Mouse (Mus musculus) gastrocnemius, postnatal 14 days (tissue): ENCODE measurements around the gene Adk. TPM values are rescaled to one million over a fixed set of nuclear protein-coding genes. Genes with fewer than 3 reads are reported as not detected.
"Not testable (repeated sequence)": the region's sequence is repeated elsewhere in the genome, so short reads cannot be mapped to it uniquely, and the experiment has no call there.

Source experiments
- DNase-seq: peaks from one replicate; pipeline ENCODE4 v3.0.0; 2021; ENCODE audit warnings: mixed read lengths
- intact Hi-C: fragments of 180-260 bp; cut with DNase I; formaldehyde crosslinking; loops from one replicate; pipeline ENCODE4 v1.15.1; 2025; ENCODE audit warnings: low total_unique reads
- total RNA-seq, 2 experiments: library from RNA; stranded (reverse); gene quantifications; 2 replicates each; pipeline ENCODE4 v1.2.3; 2021

Adk gene
- total RNA-seq, 2 experiments from 2014 or later = 93.8 to 101 TPM

- intact Hi-C loops = not testable (repeated sequence)
Measured at GRCm38 (mm10) chr14:21488426-21489115, 436.2 kb downstream of the Adk start.

GRCm38 (mm10) chr14:21489116-21489485, 436.7 kb downstream of the Adk start:
- intact Hi-C loops = no loop called here
- no peak for DNase-seq

More at GRCm38 (mm10) chr14:21488426-21489115, 436.2 kb downstream of the Adk start:
- not testable (repeated sequence) for DNase-seq

GRCm38 (mm10) chr14:21490141-21490540, 437.8 kb downstream of the Adk start:
- intact Hi-C loops = loop anchor here (10.0 kb wide), 1 partner anchor 115 kb away; no protein-coding TSS in a partner anchor
- DNase-seq = no peak

Other genes starting within 250 kb of the Adk start
- gene Plau, start 215.9 kb upstream of the Adk start, total RNA-seq = 10 to 100 TPM; 29.4 to 31.5 TPM
- 100 to 1,000 TPM in 1 of 2 experiments, 10 to 100 TPM in 1; 95.8 to 119 TPM for gene Vcl, start 123.2 kb upstream of the Adk start, total RNA-seq
- gene Ap3m1, start 66 bp upstream of the Adk start, total RNA-seq = 10 to 100 TPM; 35.9 to 45.5 TPM